Mouse (Mus musculus) layer of hippocampus, adult 9-10 months (tissue): ENCODE results near the gene Stradb.

ENCODE experiments used
- DNase-seq: peaks from one replicate; pipeline ENCODE4 v3.0.0; 2022; ENCODE audit warnings: low spot score

Stradb gene

GRCm38 (mm10) chr1:58961152-58961893, 12.0 kb upstream of the Stradb start:
- no peak for DNase-seq

GRCm38 (mm10) chr1:58962418-58962817, 10.9 kb upstream of the Stradb start:
- no peak for DNase-seq

GRCm38 (mm10) chr1:58962865-58963264, 10.5 kb upstream of the Stradb start:
- no peak for DNase-seq

- DNase-seq = no peak
Observed at GRCm38 (mm10) chr1:58967534-58967933, 5.8 kb upstream of the Stradb start.

- DNase-seq = no peak
Observed at GRCm38 (mm10) chr1:58970054-58970453, 3.3 kb upstream of the Stradb start.

- DNase-seq = no peak
Observed at GRCm38 (mm10) chr1:58971097-58971496, 2.2 kb upstream of the Stradb start.

GRCm38 (mm10) chr1:58972851-58973365, 414 bp upstream of the Stradb start:
- DNase-seq = no peak

- DNase-seq = no peak
Observed at GRCm38 (mm10) chr1:58982276-58982675, 9.0 kb downstream of the Stradb start.

GRCm38 (mm10) chr1:58984586-58984985, 11.3 kb downstream of the Stradb start:
- no peak for DNase-seq

- DNase-seq = no peak
Observed at GRCm38 (mm10) chr1:58993144-58993543, 19.8 kb downstream of the Stradb start.

GRCm38 (mm10) chr1:58993723-58994122, 20.4 kb downstream of the Stradb start:
- DNase-seq = no peak

GRCm38 (mm10) chr1:58995313-58995712, 22.0 kb downstream of the Stradb start:
- DNase-seq = no peak

- no peak for DNase-seq
Observed at GRCm38 (mm10) chr1:59009250-59009649, 35.9 kb downstream of the Stradb start.

GRCm38 (mm10) chr1:59021556-59021955, 48.2 kb downstream of the Stradb start:
- DNase-seq = no peak

- no peak for DNase-seq
Observed at GRCm38 (mm10) chr1:59037723-59038122, 64.4 kb downstream of the Stradb start.
